Mouse (Mus musculus) T-cell, adult 2 months (primary cell): ENCODE measurements around the gene Cpxm2.

Experiments used
- DNase-seq: peaks from one replicate; pipeline ENCODE4 v3.0.0; 2022; ENCODE audit warnings: low spot score

Gene Cpxm2

GRCm38 (mm10) chr7:132025591-132025990, 128.9 kb downstream of the Cpxm2 start:
- no peak for DNase-seq

GRCm38 (mm10) chr7:132015933-132016332, 138.6 kb downstream of the Cpxm2 start:
- DNase-seq: no peak

GRCm38 (mm10) chr7:132015193-132015592, 139.3 kb downstream of the Cpxm2 start:
- DNase-seq: no peak

GRCm38 (mm10) chr7:132013970-132014369, 140.6 kb downstream of the Cpxm2 start:
- no peak for DNase-seq

- DNase-seq: no peak
Measured at GRCm38 (mm10) chr7:132012969-132013679, 141.4 kb downstream of the Cpxm2 start.

GRCm38 (mm10) chr7:132009002-132009401, 145.5 kb downstream of the Cpxm2 start:
- no peak for DNase-seq

- DNase-seq: no peak
Measured at GRCm38 (mm10) chr7:132005996-132006696, 148.4 kb downstream of the Cpxm2 start.

GRCm38 (mm10) chr7:131992873-131993272, 161.7 kb downstream of the Cpxm2 start:
- DNase-seq: no peak

GRCm38 (mm10) chr7:131992226-131992625, 162.3 kb downstream of the Cpxm2 start:
- no peak for DNase-seq

- no peak for DNase-seq
Measured at GRCm38 (mm10) chr7:131989056-131989455, 165.5 kb downstream of the Cpxm2 start.
